Mouse (Mus musculus): ENCODE data around the gene Gusb. TPM values are rescaled to one million over a fixed set of nuclear protein-coding genes. Genes with fewer than 3 reads are reported as not detected.
"Not testable (repeated sequence)": the region's sequence is repeated elsewhere in the genome, so short reads cannot be mapped to it uniquely, and the experiment has no call there.

The Gusb gene
- polyA plus RNA-seq, 1 experiment, result 20.2 TPM

DNA sequence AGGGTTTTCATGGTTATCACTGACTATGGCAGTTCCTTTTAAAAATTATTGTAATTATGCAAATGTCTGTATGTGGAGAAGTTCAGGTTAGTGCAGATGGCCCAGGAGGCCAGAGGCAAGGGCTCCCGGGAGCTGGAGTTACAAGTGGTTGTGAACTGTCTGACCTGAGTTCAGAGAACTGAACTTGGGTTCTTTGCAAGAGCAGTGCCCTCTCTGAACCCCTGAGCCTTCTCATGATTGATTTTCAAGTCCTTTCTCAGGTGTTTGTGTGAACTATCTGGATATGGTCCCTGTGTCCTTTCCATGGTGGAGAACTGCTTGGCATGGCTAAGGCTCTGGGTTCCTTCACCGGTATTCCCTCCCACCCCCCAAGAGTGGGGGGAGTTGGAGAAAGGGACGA lies 40.9 kb upstream of the Gusb start:
- Histone ChIP-seq H3K4me3 (ENCODE audit: insufficient read depth, low read length) (no peak overlapping the region), H3K27ac (ENCODE audit: insufficient read depth, low read length) (no peak overlapping the region), H3K4me1 (ENCODE audit: control insufficient read depth, insufficient read depth, low read length) (no peaks in the 10 kb centered on the region)
- TF ChIP-seq POLR2A (IDR thresholded peaks at IDR 0.05; ENCODE audit: extremely low read depth, insufficient read depth, low read length), result no peak
- TF ChIP-seq CTCF (IDR thresholded peaks at IDR 0.05; ENCODE audit: extremely low read depth, insufficient read depth, low read length), result no peak

DNA sequence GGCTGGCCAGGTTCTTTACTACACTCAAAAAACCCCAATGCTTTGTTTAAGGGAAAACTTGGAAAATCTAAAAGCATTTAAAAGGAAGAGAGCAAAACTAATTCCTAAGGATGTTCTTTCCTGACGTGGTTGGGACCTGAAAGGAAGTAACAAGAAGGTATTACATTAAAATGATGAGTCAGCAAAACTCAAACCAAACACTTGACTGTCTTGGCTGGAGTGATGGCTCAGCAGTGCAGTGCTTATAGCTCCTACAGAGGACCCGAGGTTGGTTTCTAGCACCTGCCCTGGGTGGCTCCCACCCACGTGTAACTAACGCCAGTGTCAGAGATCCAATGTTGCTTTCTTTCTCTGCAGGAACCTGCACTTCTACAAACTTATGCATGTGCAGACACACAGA lies 38.4 kb upstream of the Gusb start:
- no peak overlapping the region for H3K4me3 ChIP-seq (ENCODE audit: insufficient read depth, low read length)
- no peaks in the 10 kb centered on the region for H3K4me1 ChIP-seq (ENCODE audit: control insufficient read depth, insufficient read depth, low read length)
- H3K27ac ChIP-seq (ENCODE audit: insufficient read depth, low read length), result no peak overlapping the region
- no peak for TF ChIP-seq CTCF (IDR thresholded peaks at IDR 0.05; ENCODE audit: extremely low read depth, insufficient read depth, low read length)
- no peak for TF ChIP-seq POLR2A (IDR thresholded peaks at IDR 0.05; ENCODE audit: extremely low read depth, insufficient read depth, low read length)

DNA sequence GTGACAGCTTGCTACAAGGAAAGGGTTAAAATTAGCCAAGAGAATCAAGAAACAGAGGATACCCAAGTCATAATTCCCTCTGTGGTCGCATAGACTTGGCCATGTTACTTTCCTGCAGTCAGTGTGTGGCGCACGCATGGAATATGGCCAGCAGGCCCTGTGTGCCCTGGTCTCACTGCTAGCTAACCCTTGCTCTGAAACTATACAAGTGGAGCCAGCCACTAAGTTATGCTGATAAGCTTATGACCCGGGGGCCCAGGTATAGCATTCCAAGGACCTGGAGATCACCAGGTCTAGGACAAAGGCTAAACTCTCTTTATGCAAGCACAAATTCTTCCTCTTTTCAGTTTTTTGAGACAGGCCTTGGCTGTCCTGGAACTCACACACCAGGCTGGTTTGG lies 37.9 kb upstream of the Gusb start:
- H3K4me1 ChIP-seq (ENCODE audit: control insufficient read depth, insufficient read depth, low read length), result no peaks in the 10 kb centered on the region

DNA sequence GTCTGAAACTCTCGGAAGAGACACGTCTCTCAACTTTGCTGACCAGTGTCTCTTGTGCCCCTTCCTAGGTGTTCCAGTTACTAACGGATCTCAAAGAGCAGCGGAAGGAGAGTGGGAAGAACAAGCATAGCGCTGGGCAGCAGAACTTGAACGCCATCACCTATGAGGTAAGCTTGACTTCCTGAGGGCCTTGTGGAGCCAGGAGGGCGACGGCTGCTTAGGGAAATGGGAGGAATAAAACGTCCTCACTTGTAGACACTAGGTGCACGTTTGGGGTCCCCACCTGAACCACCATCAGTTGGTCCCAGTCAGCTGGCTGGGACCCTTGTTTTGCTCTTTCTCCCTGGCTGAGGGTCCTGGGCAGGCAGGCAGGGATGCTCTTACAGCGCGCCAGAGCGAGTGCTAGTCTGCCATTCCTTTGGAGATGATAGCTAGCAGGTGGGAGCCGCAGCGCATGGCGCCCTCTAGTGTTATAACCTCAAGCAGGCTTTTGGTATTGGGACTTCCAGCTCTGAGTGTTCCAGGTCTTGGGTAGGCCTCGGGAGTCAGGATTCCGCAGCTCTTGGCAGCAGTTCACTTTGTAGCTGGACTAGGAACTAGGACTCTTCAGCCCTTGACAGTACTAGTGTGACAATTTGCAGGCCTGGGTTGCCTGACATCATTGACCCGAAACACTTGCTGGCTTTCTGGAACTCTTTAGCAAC lies 35.1 kb upstream of the Gusb start:
- H3K4me1 ChIP-seq (ENCODE audit: control insufficient read depth, insufficient read depth, low read length), result no peaks in the 10 kb centered on the region
- no peak overlapping the region for H3K27ac ChIP-seq (ENCODE audit: insufficient read depth, low read length)
- no peak overlapping the region for H3K4me3 ChIP-seq (ENCODE audit: insufficient read depth, low read length)
- TF ChIP-seq POLR2A (IDR thresholded peaks at IDR 0.05; ENCODE audit: extremely low read depth, insufficient read depth, low read length) (no peak), CTCF (IDR thresholded peaks at IDR 0.05; ENCODE audit: extremely low read depth, insufficient read depth, low read length) (peak; percentile 69)

More for the DNA sequence above, 37.9 kb upstream of the Gusb start:
- TF ChIP-seq POLR2A (IDR thresholded peaks at IDR 0.05; ENCODE audit: extremely low read depth, insufficient read depth, low read length) (no peak), CTCF (IDR thresholded peaks at IDR 0.05; ENCODE audit: extremely low read depth, insufficient read depth, low read length) (no peak)
- H3K4me3 ChIP-seq (ENCODE audit: insufficient read depth, low read length), result no peak overlapping the region
- no peak overlapping the region for H3K27ac ChIP-seq (ENCODE audit: insufficient read depth, low read length)

DNA sequence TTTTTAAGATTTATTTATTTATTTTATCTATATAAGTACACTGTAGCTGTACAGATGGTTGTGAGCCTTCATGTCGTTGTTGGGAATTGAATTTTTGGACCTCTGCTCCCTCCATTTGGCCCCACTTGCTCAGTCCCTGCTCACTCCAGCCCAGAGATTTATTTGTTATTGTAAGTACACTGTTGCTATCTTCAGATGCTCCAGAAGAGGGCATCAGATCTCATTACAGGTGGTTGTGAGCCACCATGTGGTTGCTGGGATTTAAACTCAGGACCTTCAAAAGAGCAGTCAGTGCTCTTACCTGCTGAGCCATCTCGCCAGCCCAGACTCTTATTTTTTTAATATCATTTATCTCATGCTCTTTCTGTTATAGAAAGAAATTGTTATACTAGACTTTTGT lies 33.5 kb upstream of the Gusb start:
- not testable (repeated sequence) for H3K4me1 ChIP-seq (ENCODE audit: control insufficient read depth, insufficient read depth, low read length); H3K4me3 ChIP-seq (ENCODE audit: insufficient read depth, low read length); H3K27ac ChIP-seq (ENCODE audit: insufficient read depth, low read length)

DNA sequence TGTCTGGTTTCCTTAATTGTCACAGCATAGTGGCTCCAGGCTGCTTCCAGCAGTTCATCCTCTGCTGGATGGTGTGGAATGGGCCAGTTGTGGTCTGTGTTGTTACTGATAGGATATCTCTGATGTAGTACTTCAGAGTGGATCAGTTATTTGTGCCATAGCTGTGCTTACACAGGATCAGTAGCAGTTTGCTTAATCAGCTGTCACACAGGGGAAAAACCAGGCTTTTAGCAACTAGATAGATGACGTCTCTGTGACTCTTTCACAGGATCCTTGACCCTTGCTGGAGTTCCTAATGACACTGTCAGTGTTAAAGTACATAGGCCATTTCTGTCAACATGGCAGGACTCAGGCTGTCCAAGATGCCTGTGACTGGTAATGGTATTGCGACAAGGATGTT lies 31.0 kb upstream of the Gusb start:
- no peak overlapping the region for H3K27ac ChIP-seq (ENCODE audit: insufficient read depth, low read length)
- TF ChIP-seq CTCF (IDR thresholded peaks at IDR 0.05; ENCODE audit: extremely low read depth, insufficient read depth, low read length) (no peak), POLR2A (IDR thresholded peaks at IDR 0.05; ENCODE audit: extremely low read depth, insufficient read depth, low read length) (no peak)
- H3K4me1 ChIP-seq (ENCODE audit: control insufficient read depth, insufficient read depth, low read length), result peaks cover 3% of the 10 kb centered on the region; the same call in 1 of the 2 replicates
- H3K4me3 ChIP-seq (ENCODE audit: insufficient read depth, low read length), result no peak overlapping the region

DNA sequence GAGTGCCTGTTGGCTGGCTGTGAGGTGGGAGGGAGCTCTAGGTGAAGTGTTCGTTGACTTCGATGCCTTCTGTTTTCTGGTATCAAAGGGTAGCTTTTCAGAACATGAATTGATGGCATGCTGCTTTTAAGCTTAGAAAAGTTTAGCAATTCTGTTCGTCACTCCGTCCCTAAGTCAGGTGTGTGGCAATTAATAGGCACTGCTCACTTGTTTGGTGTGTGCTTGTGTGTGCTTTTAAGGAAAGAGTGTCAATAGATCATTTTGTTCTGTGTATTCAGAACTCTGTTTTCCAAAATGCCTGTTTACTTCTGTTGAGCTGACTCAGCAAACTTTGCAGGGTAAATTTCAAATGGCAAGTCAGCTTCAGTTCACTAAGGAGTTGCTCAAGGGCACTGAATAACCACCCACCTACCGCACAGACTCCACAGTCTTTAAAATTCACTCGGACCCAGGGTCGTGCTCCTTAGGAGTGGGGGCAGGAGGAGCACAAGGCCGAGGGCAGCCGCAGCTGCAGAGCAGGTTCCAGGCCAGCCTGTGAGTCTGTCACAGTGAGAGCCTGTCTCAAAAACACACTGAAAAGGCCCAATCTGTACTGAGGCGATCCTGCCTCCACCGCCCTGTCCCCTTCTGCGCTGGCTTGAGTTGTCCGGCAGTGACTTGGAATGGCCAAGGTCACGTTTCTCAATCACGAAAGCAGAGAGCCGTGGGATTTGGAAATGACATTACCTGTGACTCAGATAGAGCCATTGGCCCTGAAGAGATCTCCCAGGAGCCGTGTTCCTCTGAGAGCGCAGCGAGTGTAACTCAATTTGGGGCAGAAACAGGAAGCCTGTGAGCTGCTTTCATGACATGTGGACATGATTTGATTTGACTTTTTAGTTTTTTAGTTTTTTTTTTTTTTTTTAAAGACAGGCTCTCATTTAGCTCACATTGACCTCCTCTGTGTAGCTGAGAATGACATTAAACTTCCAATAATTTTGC lies 28.9 kb upstream of the Gusb start:
- peaks cover 3% of the 10 kb centered on the region; the same call in 1 of the 2 replicates for H3K4me1 ChIP-seq (ENCODE audit: control insufficient read depth, insufficient read depth, low read length)
- no peak overlapping the region for H3K4me3 ChIP-seq (ENCODE audit: insufficient read depth, low read length)
- no peak overlapping the region for H3K27ac ChIP-seq (ENCODE audit: insufficient read depth, low read length)
- TF ChIP-seq POLR2A (IDR thresholded peaks at IDR 0.05; ENCODE audit: extremely low read depth, insufficient read depth, low read length), result no peak
- no peak for TF ChIP-seq CTCF (IDR thresholded peaks at IDR 0.05; ENCODE audit: extremely low read depth, insufficient read depth, low read length)

DNA sequence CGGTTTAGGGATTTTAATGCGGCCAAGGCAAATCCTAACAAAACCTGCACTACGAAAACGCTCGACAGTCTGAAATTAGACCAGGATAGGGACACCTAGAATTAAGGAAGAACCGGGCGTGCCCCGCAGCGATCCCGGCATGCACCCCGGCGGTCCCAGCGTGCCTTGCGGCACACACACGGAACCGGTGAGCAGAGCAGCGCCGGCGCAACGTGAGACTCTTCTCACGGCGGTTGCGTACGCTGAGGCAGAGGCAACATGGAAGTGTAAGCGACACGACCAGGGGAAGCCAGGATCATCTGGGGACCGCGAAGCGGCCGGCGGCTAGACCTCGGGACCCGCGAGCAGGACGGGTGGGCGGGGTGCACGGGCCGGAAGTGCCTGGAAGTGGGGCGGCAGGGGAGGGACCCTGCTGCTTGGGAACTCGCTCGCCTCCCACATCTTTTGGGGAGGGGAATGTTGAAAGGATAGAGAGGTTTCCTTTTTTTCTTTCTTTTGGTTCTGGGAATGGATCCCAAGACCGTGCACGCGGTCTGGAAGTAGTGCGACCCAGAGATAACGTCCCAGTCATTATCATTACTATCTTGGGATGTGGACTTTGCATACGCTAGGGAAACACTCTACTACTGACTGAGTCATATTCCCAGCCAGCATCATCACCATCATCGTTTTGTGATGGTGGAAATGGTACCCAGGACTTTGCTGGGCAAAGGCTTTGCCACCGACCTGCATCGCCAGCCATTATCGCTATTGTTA lies 26.5 kb upstream of the Gusb start, which contains the start of the genes Asl and Crcp:
TSS of gene Asl (minus strand) at position 106 of the 756 bp plus-strand sequence.
TSS of gene Crcp (plus strand) at position 149 of the 756 bp plus-strand sequence.
- peak within 1 kb of the TSS; percentile 92 for H3K4me3 ChIP-seq (ENCODE audit: insufficient read depth, low read length)
- peaks cover 3% of the 10 kb centered on the region; the same call in 1 of the 2 replicates for H3K4me1 ChIP-seq (ENCODE audit: control insufficient read depth, insufficient read depth, low read length)
- H3K27ac ChIP-seq (ENCODE audit: insufficient read depth, low read length), result 0 out of 2 replicates have a peak within 1 kb of the TSS, but pooled peaks have one; percentile 7
- TF ChIP-seq CTCF (IDR thresholded peaks at IDR 0.05; ENCODE audit: extremely low read depth, insufficient read depth, low read length) (no peak), POLR2A (IDR thresholded peaks at IDR 0.05; ENCODE audit: extremely low read depth, insufficient read depth, low read length) (peak; percentile 75)

DNA sequence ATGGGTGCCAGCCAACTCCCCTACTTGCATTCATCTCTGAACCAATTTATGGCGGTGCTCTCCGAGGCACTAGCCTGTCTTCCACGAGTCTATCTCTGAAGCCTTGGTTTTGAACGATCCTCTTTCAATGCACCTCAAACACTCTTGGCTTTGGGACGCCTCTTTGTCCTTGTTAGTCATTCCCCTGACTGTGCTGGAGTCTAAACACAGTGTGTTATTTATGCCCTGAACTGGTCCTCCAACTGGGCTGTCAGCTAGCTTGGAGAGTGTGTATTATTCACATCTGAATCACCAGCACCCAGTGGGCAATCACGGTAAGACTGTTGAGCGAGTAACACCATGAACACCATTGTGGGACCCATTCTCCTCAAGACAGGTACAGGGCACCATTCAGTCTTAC lies 24.8 kb upstream of the Gusb start:
- peaks cover 3% of the 10 kb centered on the region; the same call in 1 of the 2 replicates for H3K4me1 ChIP-seq (ENCODE audit: control insufficient read depth, insufficient read depth, low read length)
- TF ChIP-seq CTCF (IDR thresholded peaks at IDR 0.05; ENCODE audit: extremely low read depth, insufficient read depth, low read length) (no peak), POLR2A (IDR thresholded peaks at IDR 0.05; ENCODE audit: extremely low read depth, insufficient read depth, low read length) (no peak)
- no peak overlapping the region for H3K4me3 ChIP-seq (ENCODE audit: insufficient read depth, low read length)
- no peak overlapping the region for H3K27ac ChIP-seq (ENCODE audit: insufficient read depth, low read length)
